Mouse (Mus musculus): ENCODE data around the gene Cdc14b.

Gene Cdc14b

DNA sequence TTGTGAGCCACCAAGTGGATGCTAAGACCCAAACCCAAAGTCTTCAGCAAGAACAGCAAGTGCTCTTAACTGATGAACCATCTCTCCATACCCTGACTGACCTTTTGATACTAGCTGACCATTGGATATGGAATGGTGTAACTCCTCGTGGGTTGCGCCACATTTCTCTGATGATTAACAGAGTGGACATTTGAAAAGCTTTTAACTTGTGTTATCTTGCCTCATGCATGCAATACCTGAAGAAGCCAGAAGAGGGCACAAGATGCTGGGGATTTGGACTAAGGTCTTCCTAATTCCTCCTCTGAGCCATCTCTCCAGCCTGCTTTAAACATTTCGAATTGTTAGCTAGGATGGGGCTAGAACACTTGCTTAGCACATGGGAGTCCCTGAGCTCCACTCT is 94.2 kb downstream of the Cdc14b start:
- intact Hi-C loops (cut with DNase I): loop anchor here (5.0 kb wide), 2 partner anchors 66 to 126 kb away; no protein-coding TSS in a partner anchor

DNA sequence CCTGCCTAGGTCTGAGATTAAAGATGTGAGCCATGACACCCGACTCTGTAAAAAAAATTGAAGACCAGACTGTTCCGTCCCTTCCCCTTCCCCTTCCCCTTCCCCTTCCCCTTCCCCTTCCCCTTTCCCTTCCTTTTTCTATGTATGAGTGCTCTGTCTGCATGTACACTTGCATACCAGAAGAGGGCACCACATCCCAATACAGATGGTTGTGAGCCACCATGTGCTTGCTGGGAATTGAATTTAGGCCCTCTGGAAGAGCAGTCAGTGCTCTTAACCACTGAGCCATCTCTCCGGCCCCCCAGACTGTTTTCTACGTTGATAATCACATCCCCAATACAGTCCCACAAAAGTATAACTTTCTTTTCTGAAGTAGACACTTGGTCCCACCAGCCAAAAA is 94.8 kb downstream of the Cdc14b start:
- intact Hi-C loops (cut with DNase I): loop anchor here (5.0 kb wide), 2 partner anchors 67 to 127 kb away; no protein-coding TSS in a partner anchor

GRCm38 (mm10) chr13:64178746-64179652 is 96.1 kb downstream of the Cdc14b start:
- intact Hi-C loops (cut with DNase I): no loop called here

GRCm38 (mm10) chr13:64178000-64178399 is 97.1 kb downstream of the Cdc14b start:
- intact Hi-C loops (cut with DNase I): no loop called here

DNA sequence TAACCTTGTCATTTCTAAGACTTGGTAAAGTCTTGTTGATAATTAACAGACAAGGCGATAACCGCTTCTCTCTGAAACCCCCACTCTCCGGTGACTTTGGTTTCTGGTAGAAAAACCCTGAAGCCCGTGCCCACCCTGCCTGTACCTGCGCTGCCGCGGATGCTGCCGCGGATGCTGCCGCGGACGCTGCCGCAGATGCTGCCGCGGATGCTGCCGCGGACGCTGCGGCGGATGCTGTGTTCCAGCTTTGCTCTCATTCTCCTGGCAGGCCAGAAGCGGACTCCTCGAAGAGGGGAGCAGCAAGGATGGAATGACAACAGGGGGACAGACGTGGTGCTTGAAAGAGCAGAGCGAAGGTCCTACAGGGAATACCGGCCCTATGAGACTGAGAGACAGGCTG is 105.3 kb downstream of the Cdc14b start:
- intact Hi-C loops (cut with DNase I): no loop called here

DNA sequence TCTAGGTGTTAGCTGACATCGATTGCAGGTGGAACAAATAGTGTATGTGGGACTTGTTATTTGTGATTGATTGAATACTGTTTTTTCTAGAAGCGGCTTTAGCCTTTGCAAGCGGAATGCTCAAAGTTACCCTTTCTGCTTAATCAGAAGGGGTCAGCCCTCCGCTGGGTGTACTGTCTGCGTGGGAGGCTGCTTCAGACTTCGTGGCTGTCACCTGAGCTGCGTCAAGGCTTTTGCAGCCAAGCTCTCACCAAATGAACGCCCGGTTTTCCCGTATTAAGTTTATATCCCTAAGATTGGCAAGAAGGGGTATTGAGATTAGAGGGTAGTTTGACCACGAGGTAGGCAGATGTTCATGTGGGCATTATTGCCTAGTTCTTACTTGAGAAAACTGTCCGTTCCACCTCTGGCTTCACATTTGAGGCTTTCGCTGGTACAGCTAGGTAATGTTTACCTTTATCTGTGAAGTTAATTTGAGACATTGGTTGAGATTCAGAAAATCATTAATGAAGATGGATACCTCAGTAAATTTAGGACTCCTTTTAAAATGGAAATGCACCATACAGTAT is 111.9 kb downstream of the Cdc14b start:
- intact Hi-C loops (cut with DNase I): no loop called here

GRCm38 (mm10) chr13:64162626-64163025 is 112.5 kb downstream of the Cdc14b start:
- intact Hi-C loops (cut with DNase I): no loop called here

DNA sequence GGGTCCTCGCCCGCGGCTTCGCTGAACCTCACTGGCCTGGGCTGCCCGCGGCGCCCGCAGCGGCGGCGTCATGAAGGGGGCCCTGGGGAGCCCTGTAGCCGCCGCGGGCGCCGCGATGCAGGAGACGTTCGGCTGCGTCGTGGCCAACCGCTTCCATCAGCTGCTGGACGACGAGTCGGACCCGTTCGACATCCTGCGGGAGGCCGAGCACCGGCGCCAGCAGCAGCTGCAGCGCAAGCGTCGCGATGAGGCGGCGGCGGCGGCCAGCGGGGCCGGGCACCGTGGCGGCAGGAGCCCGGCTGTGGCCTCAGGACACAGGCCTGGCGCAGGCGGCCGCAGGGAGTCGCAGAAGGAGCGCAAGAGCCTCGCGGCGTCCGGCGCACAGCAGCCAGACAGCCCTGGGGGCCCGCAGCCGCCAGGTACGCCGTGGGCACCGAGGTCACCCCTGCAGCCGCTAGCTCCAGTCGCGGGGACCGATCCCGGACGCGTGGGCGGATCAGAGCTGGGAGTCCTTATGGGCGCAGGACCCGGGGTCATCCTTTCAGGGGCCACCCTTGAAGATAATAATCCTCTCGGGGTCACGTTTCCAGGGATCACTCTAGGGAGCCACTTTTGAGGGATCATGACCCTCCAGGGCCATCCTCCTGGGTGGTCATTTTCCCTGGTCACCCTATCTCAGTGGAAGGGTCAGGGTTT is 113.0 kb downstream of the Cdc14b start:
- intact Hi-C loops (cut with DNase I): no loop called here

DNA sequence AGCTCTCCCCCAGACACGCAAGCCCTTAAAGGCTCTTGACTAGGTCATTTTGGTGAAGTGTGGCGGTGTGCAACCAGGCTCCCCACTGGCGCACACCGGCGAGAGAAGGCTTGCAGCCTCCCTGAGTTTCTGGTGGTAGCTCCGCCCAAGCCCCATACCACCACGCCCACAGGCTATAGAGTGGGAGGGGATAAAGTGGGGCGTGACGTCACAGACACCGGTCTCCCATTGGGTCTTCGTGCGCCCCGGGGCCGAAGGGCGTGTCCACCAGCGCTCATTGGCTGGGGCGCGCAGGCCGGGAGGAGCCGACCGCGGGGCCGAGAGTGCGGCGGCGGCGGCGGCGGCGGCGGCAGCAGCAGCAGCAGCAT is 113.6 kb downstream of the Cdc14b start, which contains the start of gene Habp4:
Habp4 (plus strand) TSS at position 277 of the 368 bp plus-strand sequence.
- intact Hi-C loops (cut with DNase I): no loop called here

GRCm38 (mm10) chr13:64156966-64157365 is 118.1 kb downstream of the Cdc14b start:
- intact Hi-C loops (cut with DNase I): no loop called here

GRCm38 (mm10) chr13:64155171-64155571 is 119.9 kb downstream of the Cdc14b start:
- intact Hi-C loops (cut with DNase I): no loop called here

- intact Hi-C loops (cut with DNase I): no loop called here
These were observed 120.4 kb downstream of the Cdc14b start for GRCm38 (mm10) chr13:64154651-64155050.

DNA sequence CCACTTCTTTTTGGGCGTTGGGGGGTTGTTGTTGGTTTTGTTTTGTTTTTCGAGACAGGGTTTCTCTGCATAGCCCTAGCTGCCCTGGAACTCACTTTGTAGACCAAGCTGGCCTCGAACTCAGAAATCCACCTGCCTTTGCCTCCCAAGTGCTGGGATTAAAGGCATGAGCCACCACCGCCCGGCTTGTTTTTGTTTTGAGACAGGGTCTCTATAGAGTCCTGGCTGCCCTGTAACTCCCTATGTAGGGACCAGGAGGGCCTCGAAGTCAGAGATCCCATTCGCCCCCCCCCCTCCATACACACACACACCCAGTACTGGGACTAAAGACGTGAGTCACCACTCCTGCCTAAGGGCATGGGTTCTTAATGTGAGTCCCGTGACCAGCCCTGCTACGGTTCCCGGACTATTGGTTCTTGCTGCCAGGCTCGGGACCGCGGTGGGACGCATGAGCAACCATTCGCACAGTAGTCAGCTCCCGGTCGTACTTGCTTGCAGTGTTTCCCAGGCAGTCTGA is 121.3 kb downstream of the Cdc14b start:
- intact Hi-C loops (cut with DNase I): no loop called here

DNA sequence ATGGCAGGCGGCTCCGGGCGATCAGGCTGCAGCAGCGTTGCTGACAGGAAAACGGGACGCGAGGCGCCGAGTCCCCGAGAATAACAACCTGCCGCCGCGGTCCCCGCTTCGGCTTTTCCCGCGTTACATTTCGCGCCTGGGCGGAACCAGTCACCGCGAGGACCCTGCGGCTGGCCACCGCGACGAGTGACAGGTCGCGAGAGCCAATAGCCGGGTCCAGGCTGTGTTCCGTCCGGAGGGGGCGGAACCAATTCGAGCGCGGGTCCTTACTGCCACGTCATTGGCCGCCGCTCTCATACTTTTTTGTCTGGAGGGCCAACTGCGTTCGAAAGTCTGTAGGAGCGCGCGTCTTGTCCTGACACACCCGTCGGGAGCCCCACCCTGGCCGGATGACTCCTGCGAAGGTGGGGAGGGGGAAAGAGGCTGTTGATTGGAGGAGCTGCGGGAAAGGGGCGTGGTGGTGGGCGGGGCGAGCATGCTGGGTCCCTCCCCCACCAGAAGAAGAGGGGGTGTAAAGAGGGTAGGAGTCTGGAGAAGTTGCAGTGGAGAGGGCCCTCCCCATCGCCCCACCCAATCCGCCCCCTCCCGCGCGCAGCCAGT is 121.9 kb downstream of the Cdc14b start, which contains the start of gene Zfp367:
Zfp367 (minus strand) TSS at position 120 of the 600 bp plus-strand sequence.
- intact Hi-C loops (cut with DNase I): no loop called here

DNA sequence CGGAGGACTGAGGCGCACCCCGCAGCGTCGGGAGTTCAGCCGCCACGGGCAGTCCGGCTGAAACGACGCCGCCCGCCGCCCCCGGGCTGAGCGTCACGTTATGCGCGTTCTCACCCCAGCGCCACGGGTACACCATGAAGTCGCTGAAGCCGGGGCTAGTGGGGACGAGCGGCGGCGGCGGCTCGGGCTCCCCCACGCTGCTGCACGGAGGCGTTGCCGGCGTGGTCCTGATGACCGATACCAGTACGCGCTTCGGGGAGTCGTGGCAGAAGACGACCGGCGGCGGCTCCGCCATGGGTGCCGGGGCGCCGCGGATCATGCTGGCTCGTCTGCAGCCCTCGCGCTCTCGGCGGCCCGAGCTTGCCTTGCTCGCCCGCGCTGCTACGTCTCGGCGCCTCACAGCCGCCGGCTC is 122.4 kb downstream of the Cdc14b start:
- intact Hi-C loops (cut with DNase I): no loop called here

GRCm38 (mm10) chr13:64152241-64152669 is 122.8 kb downstream of the Cdc14b start:
- intact Hi-C loops (cut with DNase I): no loop called here

- intact Hi-C loops (cut with DNase I): no loop called here
These were observed 125.0 kb downstream of the Cdc14b start for GRCm38 (mm10) chr13:64150121-64150520.

All from adrenal gland (tissue).